Mouse (Mus musculus): ENCODE measurements around the gene Scamp4. TPM values are rescaled to one million over a fixed set of nuclear protein-coding genes. Genes with fewer than 3 reads are reported as not detected.

Gene Scamp4
- polyA plus RNA-seq, 1 experiment from 2014 or later = 68.7 TPM

- Histone ChIP-seq H3K36me3 (ENCODE audit: control insufficient read depth, insufficient read depth, low read length) (no peaks in the 10 kb centered on the region), H3K4me3 (ENCODE audit: low read depth, low read length) (no peak overlapping the region), H3K4me2 (replicated peaks; ENCODE audit: low read depth, low read length) (no peak overlapping the region), H3K9ac (ENCODE audit: low read depth, low read length) (no peak overlapping the region), H3K27me3 (ENCODE audit: control insufficient read depth, insufficient read depth, low read length) (no peaks in the 10 kb centered on the region), H3K9me3 (ENCODE audit: control insufficient read depth, low read length) (no peaks in the 10 kb centered on the region), H3K27ac (ENCODE audit: low read depth, low read length) (no peak overlapping the region), H3K4me1 (replicated peaks; ENCODE audit: control insufficient read depth, insufficient read depth, low read length) (peaks cover 16% of the 10 kb centered on the region)
- ATAC-seq (ENCODE audit: low FRiP score) = no peak
- no peak for DNase-seq (ENCODE audit: low spot score)
- WGBS = 93% methylated on average over 29 of the region's 29 CpGs
These were observed 33.8 kb upstream of the Scamp4 start for GRCm38 (mm10) chr10:80568876-80569275.

GRCm38 (mm10) chr10:80569664-80570066 is 33.0 kb upstream of the Scamp4 start:
- no peak overlapping the region for H3K9ac ChIP-seq (ENCODE audit: low read depth, low read length)

GRCm38 (mm10) chr10:80570419-80570818 is 32.3 kb upstream of the Scamp4 start:
- H3K4me3 ChIP-seq (ENCODE audit: low read depth, low read length) = no peak overlapping the region

More at GRCm38 (mm10) chr10:80569664-80570066, 33.0 kb upstream of the Scamp4 start:
- Histone ChIP-seq H3K4me1 (replicated peaks; ENCODE audit: control insufficient read depth, insufficient read depth, low read length) (peaks cover 16% of the 10 kb centered on the region), H3K27ac (ENCODE audit: low read depth, low read length) (no peak overlapping the region), H3K4me2 (replicated peaks; ENCODE audit: low read depth, low read length) (no peak overlapping the region), H3K27me3 (ENCODE audit: control insufficient read depth, insufficient read depth, low read length) (no peaks in the 10 kb centered on the region), H3K4me3 (ENCODE audit: low read depth, low read length) (no peak overlapping the region), H3K36me3 (ENCODE audit: control insufficient read depth, insufficient read depth, low read length) (no peaks in the 10 kb centered on the region), H3K9me3 (ENCODE audit: control insufficient read depth, low read length) (no peaks in the 10 kb centered on the region)
- 34% methylated on average over 10 of the region's 10 CpGs for WGBS
- ATAC-seq (ENCODE audit: low FRiP score) = no peak
- DNase-seq (ENCODE audit: low spot score) = no peak

GRCm38 (mm10) chr10:80570871-80571836 is 31.5 kb upstream of the Scamp4 start:
- DNase-seq (ENCODE audit: low spot score) (peak; percentile 55), ATAC-seq (ENCODE audit: low FRiP score) (0 out of 2 replicates have a peak, but pooled peaks have one; percentile 20)
- Histone ChIP-seq H3K4me1 (replicated peaks; ENCODE audit: control insufficient read depth, insufficient read depth, low read length) (peaks cover 18% of the 10 kb centered on the region), H3K9me3 (ENCODE audit: control insufficient read depth, low read length) (no peaks in the 10 kb centered on the region), H3K4me2 (replicated peaks; ENCODE audit: low read depth, low read length) (peak overlapping the region; percentile 38), H3K36me3 (ENCODE audit: control insufficient read depth, insufficient read depth, low read length) (no peaks in the 10 kb centered on the region), H3K9ac (ENCODE audit: low read depth, low read length) (peak overlapping the region; percentile 43), H3K27me3 (ENCODE audit: control insufficient read depth, insufficient read depth, low read length) (no peaks in the 10 kb centered on the region), H3K4me3 (ENCODE audit: low read depth, low read length) (no peak overlapping the region), H3K27ac (ENCODE audit: low read depth, low read length) (peak overlapping the region; percentile 48; the same call in 1 of the 2 replicates)
- WGBS = 23% methylated on average over 30 of the region's 30 CpGs

More at GRCm38 (mm10) chr10:80570419-80570818, 32.3 kb upstream of the Scamp4 start:
- H3K9ac ChIP-seq (ENCODE audit: low read depth, low read length) = no peak overlapping the region; the same call in 1 of the 2 replicates
- H3K36me3 ChIP-seq (ENCODE audit: control insufficient read depth, insufficient read depth, low read length) = no peaks in the 10 kb centered on the region
- no peaks in the 10 kb centered on the region for H3K27me3 ChIP-seq (ENCODE audit: control insufficient read depth, insufficient read depth, low read length)
- H3K4me2 ChIP-seq (replicated peaks; ENCODE audit: low read depth, low read length) = no peak overlapping the region
- no peak overlapping the region; the same call in 1 of the 2 replicates for H3K27ac ChIP-seq (ENCODE audit: low read depth, low read length)
- no peak for ATAC-seq (ENCODE audit: low FRiP score)
- H3K4me1 ChIP-seq (replicated peaks; ENCODE audit: control insufficient read depth, insufficient read depth, low read length) = peaks cover 16% of the 10 kb centered on the region
- no peak for DNase-seq (ENCODE audit: low spot score)
- 90% methylated on average over 10 of the region's 10 CpGs for WGBS
- no peaks in the 10 kb centered on the region for H3K9me3 ChIP-seq (ENCODE audit: control insufficient read depth, low read length)

GRCm38 (mm10) chr10:80572477-80572876 is 30.2 kb upstream of the Scamp4 start:
- Histone ChIP-seq H3K27ac (ENCODE audit: low read depth, low read length) (no peak overlapping the region), H3K4me2 (replicated peaks; ENCODE audit: low read depth, low read length) (no peak overlapping the region), H3K4me1 (replicated peaks; ENCODE audit: control insufficient read depth, insufficient read depth, low read length) (peaks cover 18% of the 10 kb centered on the region), H3K27me3 (ENCODE audit: control insufficient read depth, insufficient read depth, low read length) (no peaks in the 10 kb centered on the region), H3K36me3 (ENCODE audit: control insufficient read depth, insufficient read depth, low read length) (no peaks in the 10 kb centered on the region), H3K9me3 (ENCODE audit: control insufficient read depth, low read length) (no peaks in the 10 kb centered on the region), H3K9ac (ENCODE audit: low read depth, low read length) (no peak overlapping the region), H3K4me3 (ENCODE audit: low read depth, low read length) (no peak overlapping the region)
- DNase-seq (ENCODE audit: low spot score) (no peak), ATAC-seq (ENCODE audit: low FRiP score) (no peak)
- 89% methylated on average over 2 of the region's 2 CpGs for WGBS

GRCm38 (mm10) chr10:80573944-80574343 is 28.7 kb upstream of the Scamp4 start:
- H3K4me1 ChIP-seq (replicated peaks; ENCODE audit: control insufficient read depth, insufficient read depth, low read length) = peaks cover 18% of the 10 kb centered on the region
- ATAC-seq (ENCODE audit: low FRiP score) (no peak), DNase-seq (ENCODE audit: low spot score) (no peak)
- no peaks in the 10 kb centered on the region for H3K36me3 ChIP-seq (ENCODE audit: control insufficient read depth, insufficient read depth, low read length)
- H3K9me3 ChIP-seq (ENCODE audit: control insufficient read depth, low read length) = no peaks in the 10 kb centered on the region
- no peak overlapping the region for H3K27ac ChIP-seq (ENCODE audit: low read depth, low read length)
- no peak overlapping the region for H3K9ac ChIP-seq (ENCODE audit: low read depth, low read length)
- WGBS = 57% methylated on average over 9 of the region's 9 CpGs
- no peak overlapping the region for H3K4me2 ChIP-seq (replicated peaks; ENCODE audit: low read depth, low read length)
- no peak overlapping the region for H3K4me3 ChIP-seq (ENCODE audit: low read depth, low read length)
- no peaks in the 10 kb centered on the region for H3K27me3 ChIP-seq (ENCODE audit: control insufficient read depth, insufficient read depth, low read length)

GRCm38 (mm10) chr10:80574896-80575295 is 27.8 kb upstream of the Scamp4 start:
- no peak overlapping the region for H3K4me3 ChIP-seq (ENCODE audit: low read depth, low read length)
- no peak overlapping the region for H3K9ac ChIP-seq (ENCODE audit: low read depth, low read length)
- 71% methylated on average over 3 of the region's 3 CpGs for WGBS
- no peak overlapping the region for H3K27ac ChIP-seq (ENCODE audit: low read depth, low read length)
- no peak overlapping the region for H3K4me2 ChIP-seq (replicated peaks; ENCODE audit: low read depth, low read length)
- ATAC-seq (ENCODE audit: low FRiP score) (no peak), DNase-seq (ENCODE audit: low spot score) (no peak)
- H3K36me3 ChIP-seq (ENCODE audit: control insufficient read depth, insufficient read depth, low read length) = no peaks in the 10 kb centered on the region
- no peaks in the 10 kb centered on the region for H3K27me3 ChIP-seq (ENCODE audit: control insufficient read depth, insufficient read depth, low read length)
- no peaks in the 10 kb centered on the region for H3K9me3 ChIP-seq (ENCODE audit: control insufficient read depth, low read length)
- H3K4me1 ChIP-seq (replicated peaks; ENCODE audit: control insufficient read depth, insufficient read depth, low read length) = peaks cover 18% of the 10 kb centered on the region

- H3K36me3 ChIP-seq (ENCODE audit: control insufficient read depth, insufficient read depth, low read length) = no peaks in the 10 kb centered on the region
- 14% methylated on average over 17 of the region's 17 CpGs for WGBS
- H3K4me2 ChIP-seq (replicated peaks; ENCODE audit: low read depth, low read length) = peak overlapping the region; percentile 97
- DNase-seq (ENCODE audit: low spot score) = no peak
- H3K9ac ChIP-seq (ENCODE audit: low read depth, low read length) = peak overlapping the region; percentile 60; the same call in 1 of the 2 replicates
- H3K27me3 ChIP-seq (ENCODE audit: control insufficient read depth, insufficient read depth, low read length) = no peaks in the 10 kb centered on the region
- H3K9me3 ChIP-seq (ENCODE audit: control insufficient read depth, low read length) = no peaks in the 10 kb centered on the region
- peak overlapping the region; percentile 82 for H3K4me3 ChIP-seq (ENCODE audit: low read depth, low read length)
- no peak for ATAC-seq (ENCODE audit: low FRiP score)
- H3K4me1 ChIP-seq (replicated peaks; ENCODE audit: control insufficient read depth, insufficient read depth, low read length) = peaks cover 16% of the 10 kb centered on the region
- H3K27ac ChIP-seq (ENCODE audit: low read depth, low read length) = no peak overlapping the region
These were observed 26.7 kb upstream of the Scamp4 start for GRCm38 (mm10) chr10:80575925-80576324.
